Mouse (Mus musculus): ENCODE data around the gene Mfrp. TPM values are rescaled to one million over a fixed set of nuclear protein-coding genes. Genes with fewer than 3 reads are reported as not detected.

The Mfrp gene
- polyA plus RNA-seq, 1 experiment from 2014 or later = 0.18 TPM

DNA sequence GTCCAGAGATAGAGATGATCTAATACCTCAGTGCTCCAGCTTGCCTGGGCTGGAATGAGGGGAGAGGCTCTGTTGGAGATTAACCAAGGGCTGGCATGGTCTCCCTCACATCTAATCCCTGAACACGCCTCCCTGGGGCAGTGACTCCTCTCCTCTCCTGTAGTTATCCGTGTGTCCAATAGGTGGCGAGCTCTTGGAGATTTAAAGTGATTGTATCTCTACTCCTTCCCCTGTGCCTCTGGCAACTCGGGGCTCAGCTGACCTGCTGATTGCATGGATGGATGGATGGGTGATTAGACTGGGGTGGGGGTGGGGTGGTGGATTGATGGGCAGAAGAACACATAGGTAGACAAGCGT, 24.8 kb upstream of the Mfrp start:
- no peak overlapping the region for H3K4me2 ChIP-seq (ENCODE audit: low read length)
- WGBS = 24% methylated on average over 5 of the region's 5 CpGs
- DNase-seq (ENCODE audit: low spot score) (peak; percentile 66), ATAC-seq (replicated peaks; ENCODE audit: low FRiP score, low TSS enrichment, low read depth) (no peak)
- no peaks in the 10 kb centered on the region for H3K27me3 ChIP-seq (replicated peaks; ENCODE audit: control insufficient read depth, insufficient read depth, low read length)
- no peak overlapping the region for H3K9ac ChIP-seq (ENCODE audit: low read length)
- no peaks in the 10 kb centered on the region for H3K36me3 ChIP-seq (ENCODE audit: control insufficient read depth, insufficient read depth, low read length)
- H3K4me3 ChIP-seq (ENCODE audit: low read depth, low read length) = no peak overlapping the region
- peaks cover 17% of the 10 kb centered on the region for H3K4me1 ChIP-seq (replicated peaks; ENCODE audit: control insufficient read depth, insufficient read depth, low read length)
- no peaks in the 10 kb centered on the region for H3K9me3 ChIP-seq (ENCODE audit: control insufficient read depth, low read length)
- no peak overlapping the region for H3K27ac ChIP-seq (ENCODE audit: low read depth)

DNA sequence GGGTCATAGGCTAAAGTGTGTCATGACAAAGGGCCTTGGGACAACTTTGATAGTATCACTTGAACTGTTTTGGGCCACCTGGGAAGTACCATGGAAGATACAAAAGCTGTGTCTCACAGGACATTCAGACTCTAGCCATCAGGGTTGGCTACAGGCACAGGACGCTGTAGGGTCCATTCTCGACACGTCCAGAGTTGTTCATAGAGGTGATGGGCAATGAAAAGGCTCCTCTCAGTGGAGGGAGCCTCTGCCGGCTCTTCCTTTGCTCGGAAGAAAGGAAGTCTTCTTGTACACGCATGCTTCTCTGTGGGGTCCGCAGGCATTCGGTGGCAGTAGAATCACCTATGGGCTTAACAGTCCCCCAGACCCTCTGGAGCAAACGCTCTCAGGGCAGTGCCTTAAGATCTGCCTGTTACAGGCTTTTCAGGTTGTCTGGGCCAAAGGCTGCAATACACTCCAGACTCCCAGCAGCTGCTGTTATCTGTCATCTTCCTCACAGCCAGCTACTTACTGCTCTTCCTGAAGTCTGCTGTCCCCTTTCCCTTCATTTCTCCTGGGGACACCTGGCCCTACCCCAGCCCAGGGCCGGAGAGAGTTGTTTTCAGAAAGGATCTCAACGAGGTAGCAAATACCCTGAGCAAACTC, 24.1 kb upstream of the Mfrp start:
- H3K4me2 ChIP-seq (ENCODE audit: low read length) = no peak overlapping the region
- H3K4me1 ChIP-seq (replicated peaks; ENCODE audit: control insufficient read depth, insufficient read depth, low read length) = peaks cover 11% of the 10 kb centered on the region
- ATAC-seq (replicated peaks; ENCODE audit: low FRiP score, low TSS enrichment, low read depth) = no peak
- no peak overlapping the region for H3K27ac ChIP-seq (ENCODE audit: low read depth)
- DNase-seq (ENCODE audit: low spot score) = no peak
- WGBS = 85% methylated on average over 11 of the region's 11 CpGs
- H3K4me3 ChIP-seq (ENCODE audit: low read depth, low read length) = no peak overlapping the region
- H3K27me3 ChIP-seq (replicated peaks; ENCODE audit: control insufficient read depth, insufficient read depth, low read length) = no peaks in the 10 kb centered on the region
- H3K9me3 ChIP-seq (ENCODE audit: control insufficient read depth, low read length) = no peaks in the 10 kb centered on the region
- no peak overlapping the region for H3K9ac ChIP-seq (ENCODE audit: low read length)
- no peaks in the 10 kb centered on the region for H3K36me3 ChIP-seq (ENCODE audit: control insufficient read depth, insufficient read depth, low read length)

DNA sequence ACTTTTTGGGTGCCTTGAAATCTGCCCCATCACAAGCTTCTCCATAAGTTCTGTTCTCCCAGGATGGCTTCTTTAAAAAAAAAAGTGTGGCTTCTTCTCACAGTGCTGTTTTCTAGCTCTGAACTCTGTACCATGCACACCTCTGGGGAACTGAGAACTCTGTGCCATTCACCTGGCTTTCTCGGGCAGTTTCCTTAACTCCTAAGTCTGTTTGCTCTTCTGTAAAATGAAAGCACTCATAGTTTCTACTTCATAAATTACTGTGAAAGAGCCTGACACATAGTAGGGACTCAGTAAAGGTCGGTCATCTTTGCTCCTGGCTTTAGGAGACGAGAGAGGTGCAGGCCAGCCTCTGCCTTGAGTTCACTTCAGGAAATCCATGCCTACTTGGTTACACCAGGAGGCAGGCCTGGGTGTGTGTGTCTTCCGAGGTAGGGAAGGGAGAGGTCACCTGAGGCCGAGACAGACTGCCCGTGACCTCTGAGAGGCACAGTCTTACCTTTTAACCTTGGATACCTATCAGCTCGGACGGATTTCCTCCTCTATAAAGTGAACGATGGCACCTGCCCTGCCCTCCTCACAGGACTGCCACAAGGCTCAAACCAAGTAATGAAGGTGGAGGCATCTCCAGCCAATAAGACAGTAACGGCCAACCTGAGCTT, 23.3 kb upstream of the Mfrp start:
- Histone ChIP-seq H3K4me1 (replicated peaks; ENCODE audit: control insufficient read depth, insufficient read depth, low read length) (peaks cover 10% of the 10 kb centered on the region), H3K9me3 (ENCODE audit: control insufficient read depth, low read length) (no peaks in the 10 kb centered on the region), H3K9ac (ENCODE audit: low read length) (no peak overlapping the region), H3K36me3 (ENCODE audit: control insufficient read depth, insufficient read depth, low read length) (no peaks in the 10 kb centered on the region), H3K4me2 (ENCODE audit: low read length) (no peak overlapping the region), H3K27me3 (replicated peaks; ENCODE audit: control insufficient read depth, insufficient read depth, low read length) (no peaks in the 10 kb centered on the region), H3K4me3 (ENCODE audit: low read depth, low read length) (no peak overlapping the region), H3K27ac (ENCODE audit: low read depth) (no peak overlapping the region)
- 79% methylated on average over 10 of the region's 10 CpGs for WGBS
- DNase-seq (ENCODE audit: low spot score) (no peak), ATAC-seq (replicated peaks; ENCODE audit: low FRiP score, low TSS enrichment, low read depth) (no peak)

DNA sequence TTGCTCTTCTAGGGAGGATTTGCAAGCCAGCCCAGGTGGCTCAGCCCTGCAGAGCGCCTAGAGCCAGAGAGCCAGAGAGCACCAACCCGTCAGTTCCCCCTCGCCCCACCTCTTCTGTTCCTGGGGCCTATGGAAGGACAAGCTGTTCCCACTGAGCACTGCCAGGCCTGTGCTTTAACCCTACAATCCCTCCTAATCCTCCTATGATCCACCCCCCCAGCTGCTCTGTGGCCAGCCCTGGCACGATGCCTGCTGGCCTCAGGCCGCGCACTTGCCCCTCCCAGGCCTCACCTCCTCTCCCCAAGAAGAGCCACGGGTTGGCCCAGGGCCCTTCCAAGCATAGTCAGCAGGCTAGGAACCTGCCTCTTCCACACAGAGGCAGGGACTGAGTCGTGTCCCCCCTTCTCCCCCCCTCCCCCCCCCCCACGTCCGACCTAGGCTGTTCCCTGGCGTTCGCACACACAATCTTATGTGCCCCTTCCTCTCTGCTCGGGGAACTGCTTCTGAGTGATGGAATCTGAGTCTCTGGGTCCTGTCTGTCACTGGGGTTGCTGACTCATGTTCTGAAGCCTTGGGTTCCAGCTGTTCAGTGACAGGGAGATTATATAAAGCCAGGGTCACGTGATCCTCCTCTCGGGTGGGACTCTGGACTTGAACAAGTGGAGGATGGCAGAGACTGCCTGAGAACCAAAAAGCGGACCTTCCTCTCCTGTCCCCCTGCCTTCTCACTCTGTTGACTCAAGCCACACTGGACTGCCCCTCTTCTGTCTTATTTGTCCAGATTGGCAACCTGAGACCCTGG, 22.4 kb upstream of the Mfrp start:
- Histone ChIP-seq H3K4me2 (ENCODE audit: low read length) (no peak overlapping the region), H3K27me3 (replicated peaks; ENCODE audit: control insufficient read depth, insufficient read depth, low read length) (no peaks in the 10 kb centered on the region), H3K27ac (ENCODE audit: low read depth) (no peak overlapping the region), H3K4me3 (ENCODE audit: low read depth, low read length) (no peak overlapping the region), H3K4me1 (replicated peaks; ENCODE audit: control insufficient read depth, insufficient read depth, low read length) (peaks cover 19% of the 10 kb centered on the region), H3K9me3 (ENCODE audit: control insufficient read depth, low read length) (no peaks in the 10 kb centered on the region), H3K36me3 (ENCODE audit: control insufficient read depth, insufficient read depth, low read length) (no peaks in the 10 kb centered on the region), H3K9ac (ENCODE audit: low read length) (no peak overlapping the region)
- ATAC-seq (replicated peaks; ENCODE audit: low FRiP score, low TSS enrichment, low read depth) (no peak), DNase-seq (ENCODE audit: low spot score) (no peak)
- WGBS = 26% methylated on average over 15 of the region's 16 CpGs

DNA sequence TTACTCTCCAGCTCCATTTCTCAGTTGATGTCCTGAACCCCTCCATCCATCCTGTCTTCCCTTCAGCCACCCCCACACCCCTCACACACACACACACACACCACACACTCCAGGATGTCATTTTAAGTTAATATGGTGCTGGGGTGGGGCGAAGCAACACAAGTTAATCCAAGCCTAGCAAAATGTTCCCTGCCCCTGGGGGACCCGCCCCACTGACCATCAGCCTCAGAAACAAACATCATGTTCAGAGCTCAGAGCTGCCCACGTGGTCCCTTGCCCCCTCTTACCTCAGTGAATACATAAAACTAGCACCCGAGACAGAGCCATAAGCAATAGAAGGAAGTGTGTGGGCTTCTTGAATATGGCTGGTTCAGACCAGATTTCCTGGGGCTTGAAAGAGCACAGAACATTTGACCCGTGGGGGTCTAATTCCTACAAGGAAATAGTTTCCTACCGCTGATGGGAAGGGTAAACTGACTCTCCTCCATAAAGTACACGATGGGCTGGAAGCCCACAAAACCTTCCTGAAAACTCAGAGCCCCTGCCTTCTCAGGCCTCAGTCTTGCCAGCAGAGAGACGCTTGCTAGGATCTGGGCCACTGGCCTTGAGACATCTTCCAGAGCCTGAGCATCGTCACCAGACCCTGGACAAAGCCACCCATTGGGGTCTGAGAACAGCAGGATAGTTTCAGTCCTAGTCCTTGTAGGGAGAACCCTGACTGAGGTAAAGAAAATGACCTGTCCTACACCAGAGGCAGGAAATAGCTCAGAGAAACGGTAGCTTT, 21.3 kb upstream of the Mfrp start:
- Histone ChIP-seq H3K27ac (ENCODE audit: low read depth) (no peak overlapping the region), H3K27me3 (replicated peaks; ENCODE audit: control insufficient read depth, insufficient read depth, low read length) (no peaks in the 10 kb centered on the region)
- DNase-seq (ENCODE audit: low spot score) = no peak

DNA sequence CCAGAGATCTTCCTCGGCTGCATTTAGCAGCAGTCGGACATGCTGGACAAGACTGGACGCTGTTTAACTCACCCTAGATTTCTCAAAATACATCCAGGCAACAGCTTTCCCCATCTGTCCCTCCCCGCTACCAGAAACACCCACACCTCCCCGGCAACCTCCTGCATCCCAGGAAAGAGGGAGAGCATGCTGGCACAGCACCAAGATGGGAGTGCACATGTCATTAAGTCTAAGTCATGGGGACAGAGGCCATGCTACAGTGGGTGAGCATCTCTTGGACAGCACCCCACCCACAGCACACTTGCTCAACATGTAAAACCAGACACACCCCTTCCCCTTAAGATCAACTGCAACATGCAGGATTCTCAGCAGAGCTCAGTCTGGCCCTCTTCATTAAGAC, 20.6 kb upstream of the Mfrp start:
- Histone ChIP-seq H3K4me1 (replicated peaks; ENCODE audit: control insufficient read depth, insufficient read depth, low read length) (peaks cover 28% of the 10 kb centered on the region), H3K9ac (ENCODE audit: low read length) (no peak overlapping the region), H3K4me2 (ENCODE audit: low read length) (no peak overlapping the region), H3K27me3 (replicated peaks; ENCODE audit: control insufficient read depth, insufficient read depth, low read length) (0 out of 2 replicates have a peak, but pooled peaks cover 6% of the 10 kb centered on the region), H3K9me3 (ENCODE audit: control insufficient read depth, low read length) (no peaks in the 10 kb centered on the region), H3K4me3 (ENCODE audit: low read depth, low read length) (no peak overlapping the region), H3K36me3 (ENCODE audit: control insufficient read depth, insufficient read depth, low read length) (no peaks in the 10 kb centered on the region), H3K27ac (ENCODE audit: low read depth) (no peak overlapping the region)
- no peak for ATAC-seq (replicated peaks; ENCODE audit: low FRiP score, low TSS enrichment, low read depth)
- WGBS = 77% methylated on average over 5 of the region's 5 CpGs
- DNase-seq (ENCODE audit: low spot score) = no peak

More for the DNA sequence above, 21.3 kb upstream of the Mfrp start:
- no peak for ATAC-seq (replicated peaks; ENCODE audit: low FRiP score, low TSS enrichment, low read depth)
- H3K4me1 ChIP-seq (replicated peaks; ENCODE audit: control insufficient read depth, insufficient read depth, low read length) = peaks cover 25% of the 10 kb centered on the region
- H3K4me3 ChIP-seq (ENCODE audit: low read depth, low read length) = no peak overlapping the region
- 66% methylated on average over 10 of the region's 10 CpGs for WGBS
- H3K36me3 ChIP-seq (ENCODE audit: control insufficient read depth, insufficient read depth, low read length) = no peaks in the 10 kb centered on the region
- H3K9me3 ChIP-seq (ENCODE audit: control insufficient read depth, low read length) = no peaks in the 10 kb centered on the region
- no peak overlapping the region for H3K9ac ChIP-seq (ENCODE audit: low read length)
- no peak overlapping the region for H3K4me2 ChIP-seq (ENCODE audit: low read length)

DNA sequence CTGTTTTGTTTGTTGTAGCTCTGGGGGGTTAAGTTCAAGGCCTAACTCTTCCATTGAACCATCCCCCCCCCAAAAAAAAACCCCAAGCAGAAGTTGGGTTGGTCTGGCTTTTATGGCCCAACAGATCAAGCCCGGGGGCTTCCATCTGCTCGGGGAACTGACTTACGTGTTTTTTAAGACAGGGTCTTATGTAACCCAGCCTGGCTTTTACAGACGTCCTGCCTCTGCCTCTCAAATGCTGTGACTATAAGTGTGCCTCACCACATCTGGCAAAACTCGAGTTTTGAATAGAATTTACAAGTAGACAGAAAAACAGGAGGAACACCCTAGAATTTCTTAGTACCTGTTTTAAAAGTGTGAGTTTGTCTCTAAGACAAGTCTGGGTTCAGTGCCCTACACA, 19.9 kb upstream of the Mfrp start:
- Histone ChIP-seq H3K4me2 (ENCODE audit: low read length) (no peak overlapping the region), H3K4me1 (replicated peaks; ENCODE audit: control insufficient read depth, insufficient read depth, low read length) (peaks cover 28% of the 10 kb centered on the region)
- WGBS = 65% methylated on average over 5 of the region's 5 CpGs

DNA sequence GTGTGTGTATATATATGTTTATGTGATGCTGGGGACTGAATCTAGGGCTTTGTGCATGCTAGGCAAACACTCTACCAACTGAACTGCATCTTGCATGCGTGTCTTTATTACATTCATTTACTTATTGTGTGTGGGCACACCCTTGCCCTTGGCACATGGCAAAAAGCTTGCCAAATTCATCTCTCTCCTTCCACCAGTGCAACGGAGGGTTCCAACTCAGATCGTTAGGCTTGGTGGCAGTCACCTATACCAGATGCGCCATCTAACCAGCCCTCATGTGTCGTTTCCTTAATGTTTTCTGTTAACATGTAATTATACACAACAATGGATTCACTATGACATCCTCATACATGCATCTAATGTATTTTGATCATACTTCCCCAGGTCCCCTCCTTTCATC, 19.3 kb upstream of the Mfrp start:
- peaks cover 28% of the 10 kb centered on the region for H3K4me1 ChIP-seq (replicated peaks; ENCODE audit: control insufficient read depth, insufficient read depth, low read length)
- ATAC-seq (replicated peaks; ENCODE audit: low FRiP score, low TSS enrichment, low read depth) = no peak
- no peak overlapping the region for H3K4me3 ChIP-seq (ENCODE audit: low read depth, low read length)
- H3K27me3 ChIP-seq (replicated peaks; ENCODE audit: control insufficient read depth, insufficient read depth, low read length) = 0 out of 2 replicates have a peak, but pooled peaks cover 9% of the 10 kb centered on the region
- no peak for DNase-seq (ENCODE audit: low spot score)
- H3K27ac ChIP-seq (ENCODE audit: low read depth) = no peak overlapping the region
- no peak overlapping the region for H3K4me2 ChIP-seq (ENCODE audit: low read length)
- 88% methylated on average over 5 of the region's 5 CpGs for WGBS
- no peaks in the 10 kb centered on the region for H3K36me3 ChIP-seq (ENCODE audit: control insufficient read depth, insufficient read depth, low read length)
- H3K9me3 ChIP-seq (ENCODE audit: control insufficient read depth, low read length) = no peaks in the 10 kb centered on the region
- H3K9ac ChIP-seq (ENCODE audit: low read length) = no peak overlapping the region

More for the DNA sequence above, 19.9 kb upstream of the Mfrp start:
- no peaks in the 10 kb centered on the region for H3K9me3 ChIP-seq (ENCODE audit: control insufficient read depth, low read length)
- H3K4me3 ChIP-seq (ENCODE audit: low read depth, low read length) = no peak overlapping the region
- no peaks in the 10 kb centered on the region for H3K36me3 ChIP-seq (ENCODE audit: control insufficient read depth, insufficient read depth, low read length)
- no peak overlapping the region for H3K9ac ChIP-seq (ENCODE audit: low read length)
- ATAC-seq (replicated peaks; ENCODE audit: low FRiP score, low TSS enrichment, low read depth) = no peak
- 0 out of 2 replicates have a peak, but pooled peaks cover 9% of the 10 kb centered on the region for H3K27me3 ChIP-seq (replicated peaks; ENCODE audit: control insufficient read depth, insufficient read depth, low read length)
- H3K27ac ChIP-seq (ENCODE audit: low read depth) = no peak overlapping the region
- DNase-seq (ENCODE audit: low spot score) = no peak
